Mouse (Mus musculus): ENCODE results near the gene Olfr832. TPM values are rescaled to one million over a fixed set of nuclear protein-coding genes. Genes with fewer than 3 reads are reported as not detected.

The Olfr832 gene
- polyA plus RNA-seq (2012; ENCODE audit: low replicate concordance) = not detected in 2 replicates

DNA sequence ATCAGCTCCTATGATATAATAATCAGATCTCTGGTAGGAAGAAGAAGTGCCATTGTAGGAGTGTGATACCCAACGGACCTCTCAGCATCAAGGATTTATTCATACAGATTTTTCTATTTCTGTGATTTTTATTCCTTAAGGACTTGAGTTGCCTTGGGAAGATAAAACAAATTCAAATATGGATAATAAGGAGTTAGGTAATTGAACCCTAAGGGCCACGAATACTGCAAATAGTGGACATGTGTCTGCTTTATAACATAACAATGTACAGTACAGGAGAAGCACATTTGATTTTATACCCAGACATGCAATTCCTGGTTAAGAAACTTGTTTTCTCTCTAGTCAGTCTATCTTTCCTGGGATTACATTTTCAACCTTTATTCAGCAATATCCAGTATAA lies at the start of gene Olfr832:
TSS of gene Olfr832 (plus strand) at position 301 of the 400 bp plus-strand sequence.

DNA sequence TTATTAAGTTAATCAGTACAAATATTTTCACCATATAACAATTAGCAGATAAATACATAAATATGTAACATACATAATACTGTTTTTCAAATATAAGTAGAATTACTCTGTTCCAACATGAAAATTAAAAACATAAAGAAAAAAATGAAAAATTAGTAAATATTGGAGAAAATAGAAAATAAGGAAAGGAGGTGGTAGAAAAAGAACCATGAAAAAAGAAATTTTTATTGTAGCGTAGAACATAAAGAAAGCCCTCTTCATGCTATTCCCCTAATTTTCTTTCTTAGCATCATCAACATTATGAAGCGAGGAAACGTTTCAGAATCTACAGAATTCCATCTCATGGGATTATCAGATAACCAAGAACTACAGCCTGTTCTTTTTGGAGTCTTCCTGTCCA lies 50.8 kb downstream of the Olfr832 start, which contains the start of gene Olfr834:
TSS of gene Olfr834 (plus strand) at position 301 of the 400 bp plus-strand sequence.

Other genes with a start within 250 kb of the Olfr832 start
- not detected in 2 replicates for gene Olfr24, start 173.1 kb upstream of the Olfr832 start, polyA plus RNA-seq (2012; ENCODE audit: low replicate concordance)
- not detected in 2 replicates for gene Olfr828, start 117.6 kb upstream of the Olfr832 start, polyA plus RNA-seq (2012; ENCODE audit: low replicate concordance)
- not detected in 2 replicates for gene Olfr829, start 82.2 kb upstream of the Olfr832 start, polyA plus RNA-seq (2012; ENCODE audit: low replicate concordance)
- 0.10 TPM in 1 of 2 replicates, not detected in the other for gene Olfr830, start 62.4 kb upstream of the Olfr832 start, polyA plus RNA-seq (2012; ENCODE audit: low replicate concordance)
- not detected in 2 replicates for gene Olfr834, start 50.9 kb downstream of the Olfr832 start, polyA plus RNA-seq (2012; ENCODE audit: low replicate concordance)
- gene Olfr835, start 95.6 kb downstream of the Olfr832 start, polyA plus RNA-seq (2012; ENCODE audit: low replicate concordance) = not detected in 2 replicates
- not detected in 2 replicates for gene Olfr836, start 183.3 kb downstream of the Olfr832 start, polyA plus RNA-seq (2012; ENCODE audit: low replicate concordance)
- not detected in 2 replicates for gene Olfr837, start 199.2 kb downstream of the Olfr832 start, polyA plus RNA-seq (2012; ENCODE audit: low replicate concordance)
- not detected in 2 replicates for gene Olfr839-ps1, start 240.2 kb downstream of the Olfr832 start, polyA plus RNA-seq (2012; ENCODE audit: low replicate concordance)